Mouse (Mus musculus): ENCODE results near the gene CK137956. TPM values are rescaled to one million over a fixed set of nuclear protein-coding genes. Genes with fewer than 3 reads are reported as not detected.

The CK137956 gene
- polyA plus RNA-seq, 1 experiment from 2014 or later, result not detected

Other genes starting within 250 kb of the CK137956 start
- gene Csmd2, start 16.9 kb upstream of the CK137956 start, polyA plus RNA-seq (2018), result not detected in 3 replicates